Mouse (Mus musculus) embryonic fibroblast, embryonic 13.5 days (primary cell): ENCODE data around the gene Ccl25.

Experiments
- CTCF ChIP-seq: IDR thresholded peaks from 2 replicates; pipeline ENCODE4 v1.5.1; 2011; ENCODE audit warnings: mild to moderate bottlenecking, control low read depth, low read length, moderate library complexity, borderline replicate concordance; ENCODE audit not compliant: insufficient read depth
- POLR2A ChIP-seq: IDR thresholded peaks from 2 replicates; pipeline ENCODE4 v1.6.1; 2011; ENCODE audit warnings: low read depth, mild to moderate bottlenecking, control low read depth, low read length, moderate library complexity

- TF ChIP-seq CTCF (no peak), POLR2A (no peak)
Measured at GRCm38 (mm10) chr8:4368470-4368869, 43.5 kb downstream of the Ccl25 start.
